Mouse (Mus musculus) adrenal gland, postnatal 36 days (tissue): ENCODE data around the gene Fhad1. TPM values are rescaled to one million over a fixed set of nuclear protein-coding genes. Genes with fewer than 3 reads are reported as not detected.
A peak's percentile ranks its signal among the peaks of the same experiment; 100 is the strongest.
"Not testable (repeated sequence)": the region's sequence is repeated elsewhere in the genome, so short reads cannot be mapped to it uniquely, and the experiment has no call there.

ENCODE experiments used
- DNase-seq, 2 experiments: peaks; one replicate each; pipeline ENCODE4 v3.0.0; 2021; ENCODE audit warnings: mixed read lengths in 1 of 2
- long read RNA-seq, 2 experiments: library from polyadenylated mRNA; stranded (forward); transcript quantifications; one replicate each; pipeline ENCODE4 v2.0.0; 2021; ENCODE audit warnings: borderline sequencing depth in 2 of 2
- total RNA-seq, 2 experiments: library from RNA; stranded (reverse); gene quantifications; 2 replicates each; pipeline ENCODE4 v1.2.3; 2021

Gene Fhad1
- total RNA-seq, result under 1 TPM; 0.66 to 0.79 TPM
- long read RNA-seq, experiment 1, result 0 reads
- long read RNA-seq, experiment 2, result 0 reads

DNA sequence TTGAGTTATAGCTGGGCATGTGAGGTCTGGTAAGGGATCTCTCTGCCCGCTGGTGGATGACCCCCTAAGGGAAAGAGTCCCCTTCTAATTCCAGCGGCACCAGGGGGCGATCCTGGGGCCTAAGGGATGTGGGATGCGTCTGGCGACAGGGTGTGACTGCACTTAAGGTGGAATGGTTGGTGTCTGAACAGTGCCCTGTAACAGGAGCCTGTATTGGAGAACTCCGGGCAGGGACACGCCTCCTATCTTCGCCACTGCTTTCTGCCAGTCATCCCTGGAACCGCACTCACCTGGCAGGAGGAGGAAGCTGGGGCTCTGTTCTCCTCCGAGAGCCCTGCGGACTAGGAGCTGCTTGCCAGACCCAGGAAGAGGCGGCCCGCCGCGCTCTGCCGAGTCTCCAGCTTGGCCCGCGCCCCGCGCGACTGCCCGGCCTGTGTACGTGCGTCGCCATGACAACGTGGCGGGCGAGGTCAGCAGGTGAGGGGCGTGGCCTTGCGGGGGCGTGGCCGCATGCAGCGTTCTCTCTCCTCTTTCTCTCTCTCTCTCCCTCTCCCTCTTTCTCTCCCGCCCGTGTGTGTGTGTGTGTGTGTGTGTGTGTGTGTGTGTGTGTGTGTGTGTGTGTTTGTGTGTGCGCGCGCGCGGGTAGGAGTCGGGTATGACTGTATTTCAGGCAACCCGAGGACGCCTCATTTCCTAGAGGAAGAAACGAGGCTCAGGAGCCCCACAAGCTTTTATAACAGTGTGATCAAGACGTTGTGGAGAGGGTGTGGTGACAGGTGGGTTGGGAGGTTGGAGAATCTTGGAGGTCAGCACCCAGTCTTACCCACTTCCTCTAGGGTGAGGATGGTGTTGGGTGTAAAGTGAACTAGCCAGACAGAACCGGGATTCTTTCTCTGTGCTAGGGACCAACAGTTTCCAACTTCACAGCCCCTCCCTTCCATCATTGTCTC is at the start of gene Fhad1:
Fhad1 (minus strand) TSS at position 424 of the 950 bp plus-strand sequence.
- peak; percentile 75 to 76 for DNase-seq

DNA sequence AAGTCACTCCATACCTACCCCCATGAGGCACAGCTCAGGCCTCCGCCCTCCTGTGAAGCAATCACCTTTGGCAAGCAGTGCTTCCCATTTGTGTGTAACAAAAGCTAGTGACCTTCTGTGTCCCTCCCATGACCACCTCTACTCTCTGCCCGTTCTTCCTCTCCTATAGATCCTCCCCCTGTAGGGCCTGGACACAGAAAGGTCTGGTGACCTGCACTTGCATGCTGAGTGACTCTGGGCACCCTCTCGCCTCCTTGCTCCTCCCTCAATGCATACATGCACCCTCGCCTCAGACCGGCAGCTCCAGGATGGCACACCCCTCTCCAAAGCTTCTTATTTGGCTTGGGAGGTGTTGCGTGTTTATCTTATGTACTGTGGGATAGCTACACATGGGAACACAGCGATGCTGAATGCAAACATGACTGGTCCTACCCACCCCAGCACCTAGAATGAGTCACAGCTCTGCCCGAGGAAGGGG is 48.2 kb upstream of the Fhad1 start:
- DNase-seq, result no peak

DNA sequence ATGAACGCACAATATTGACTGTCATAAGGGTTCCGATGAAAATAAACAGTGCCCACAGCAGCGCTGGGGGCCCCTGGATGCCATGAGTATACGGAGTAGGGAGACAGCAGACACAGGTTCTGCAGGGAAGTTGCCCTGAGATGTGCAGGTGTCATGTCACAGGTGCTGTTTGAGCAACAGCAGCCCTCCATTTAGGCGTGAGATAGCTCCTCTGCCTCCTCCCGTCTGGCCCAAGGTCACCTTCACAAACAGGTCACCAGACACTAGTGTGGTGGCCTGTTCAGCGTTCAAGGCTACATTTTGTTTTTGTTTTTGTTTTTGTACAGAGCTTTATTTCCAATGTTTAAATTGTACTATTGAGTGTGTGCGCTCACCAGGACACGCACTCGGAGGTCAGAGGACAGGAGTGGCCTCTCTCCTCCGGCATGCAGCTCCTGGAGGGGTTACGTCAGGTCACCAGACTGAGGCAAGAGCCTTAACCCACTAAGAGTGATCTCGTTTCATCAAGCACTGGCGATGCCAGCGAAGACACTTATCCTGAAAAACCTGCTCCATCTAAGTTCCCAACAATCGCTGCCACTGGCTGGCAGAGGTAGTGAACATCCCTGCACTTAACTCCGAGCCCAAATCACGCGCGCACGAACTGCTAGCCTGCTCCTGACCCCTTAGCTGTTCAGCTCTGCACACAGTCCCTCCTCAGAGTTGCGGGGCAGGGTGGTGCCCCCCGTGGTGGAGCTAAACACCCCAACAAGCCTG is 46.8 kb upstream of the Fhad1 start:
- DNase-seq, result no peak

DNA sequence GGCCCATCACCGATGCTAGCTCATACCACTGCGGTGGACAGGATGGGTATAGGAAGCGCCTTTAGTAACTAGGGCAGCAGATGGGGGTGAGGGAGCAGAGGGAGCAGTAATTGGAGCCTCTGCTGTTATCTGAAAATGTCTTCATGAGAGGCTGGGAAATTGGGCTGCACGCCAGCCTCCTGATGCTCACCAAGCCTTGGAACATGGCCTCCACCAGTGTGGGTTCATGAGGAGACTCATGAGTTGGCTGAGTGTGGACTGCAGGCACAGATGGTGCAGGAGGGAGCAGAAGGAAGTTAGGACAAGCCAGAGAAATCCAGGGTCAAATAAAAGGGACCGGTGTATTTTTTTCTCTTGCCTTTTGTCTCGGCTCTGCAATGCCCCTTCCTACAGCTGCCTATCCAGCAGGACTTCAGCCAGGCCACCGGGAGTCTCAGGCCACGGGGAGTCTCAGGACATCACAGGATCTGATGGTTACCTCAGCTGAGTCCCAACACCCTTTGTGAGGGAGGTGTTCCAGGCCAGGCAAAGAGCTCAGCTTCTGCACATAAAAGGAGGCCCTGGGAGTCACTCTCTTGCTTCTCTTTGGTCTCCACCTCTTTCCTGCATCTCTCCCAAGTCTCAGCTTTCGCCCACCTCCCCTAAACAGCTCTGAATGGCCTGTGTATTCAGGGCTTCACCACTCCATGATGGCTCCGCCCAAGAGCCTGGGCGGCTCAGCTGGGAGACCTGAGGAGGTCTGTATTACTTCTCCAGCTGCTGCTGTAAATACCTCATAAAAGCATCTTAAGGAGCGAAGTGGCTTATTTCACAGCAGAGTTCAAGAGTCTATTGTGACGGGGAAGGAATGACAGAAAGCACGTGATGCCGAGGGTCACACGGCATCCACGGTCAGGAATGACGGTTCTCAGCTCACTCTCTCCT is 45.8 kb upstream of the Fhad1 start:
- no peak for DNase-seq

DNA sequence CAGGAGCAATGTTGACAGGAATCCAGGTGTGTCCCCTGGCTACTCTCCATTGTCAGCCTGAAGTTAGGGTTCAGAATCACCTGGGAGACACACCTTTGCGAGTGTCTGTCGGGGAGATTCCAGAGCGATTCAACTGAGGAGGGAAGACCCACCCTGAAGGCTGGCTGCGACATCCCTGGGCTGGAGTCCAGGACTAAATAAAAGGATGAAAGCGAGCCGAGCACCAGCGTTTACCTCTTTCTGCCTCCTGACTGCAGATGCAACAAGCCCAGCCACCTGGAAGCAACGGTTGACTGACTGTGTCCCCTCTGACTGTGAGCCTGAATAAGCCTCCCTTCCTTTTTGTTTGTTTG is 44.9 kb upstream of the Fhad1 start:
- no peak for DNase-seq

DNA sequence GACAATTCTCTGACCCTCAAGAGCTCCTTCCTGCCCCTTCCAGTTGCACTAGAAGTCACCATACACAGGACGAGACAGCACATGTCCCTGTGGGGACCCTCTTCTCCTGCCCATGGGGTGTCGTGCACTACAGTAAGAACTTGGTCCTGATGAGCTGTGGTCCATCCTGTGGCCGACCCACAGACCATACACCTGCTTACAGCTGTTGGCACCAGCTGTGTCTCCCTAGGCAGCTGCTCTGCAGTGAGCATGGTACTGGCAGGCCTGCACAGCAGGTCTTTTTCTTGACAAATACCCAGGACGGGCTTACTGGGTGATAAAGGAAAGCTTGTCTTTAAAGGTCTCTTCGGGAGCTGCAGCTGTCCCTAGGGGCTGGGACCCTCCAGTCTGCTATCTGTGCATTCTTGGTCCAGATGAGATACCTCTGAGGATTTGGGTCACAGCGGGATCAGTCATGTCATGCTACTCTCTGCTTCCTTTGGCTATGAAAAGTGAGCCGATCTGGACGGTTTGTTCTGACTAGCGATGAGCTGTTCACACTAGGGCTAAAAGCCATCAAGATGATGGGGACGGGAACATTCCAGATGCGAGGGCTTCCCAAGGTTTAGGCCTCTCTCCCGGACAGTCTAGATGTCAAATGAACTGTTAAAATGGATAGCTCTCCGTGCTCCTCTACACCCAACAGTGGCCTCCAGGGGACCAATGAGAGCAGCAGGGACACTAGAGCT is 44.4 kb upstream of the Fhad1 start:
- no peak for DNase-seq

DNA sequence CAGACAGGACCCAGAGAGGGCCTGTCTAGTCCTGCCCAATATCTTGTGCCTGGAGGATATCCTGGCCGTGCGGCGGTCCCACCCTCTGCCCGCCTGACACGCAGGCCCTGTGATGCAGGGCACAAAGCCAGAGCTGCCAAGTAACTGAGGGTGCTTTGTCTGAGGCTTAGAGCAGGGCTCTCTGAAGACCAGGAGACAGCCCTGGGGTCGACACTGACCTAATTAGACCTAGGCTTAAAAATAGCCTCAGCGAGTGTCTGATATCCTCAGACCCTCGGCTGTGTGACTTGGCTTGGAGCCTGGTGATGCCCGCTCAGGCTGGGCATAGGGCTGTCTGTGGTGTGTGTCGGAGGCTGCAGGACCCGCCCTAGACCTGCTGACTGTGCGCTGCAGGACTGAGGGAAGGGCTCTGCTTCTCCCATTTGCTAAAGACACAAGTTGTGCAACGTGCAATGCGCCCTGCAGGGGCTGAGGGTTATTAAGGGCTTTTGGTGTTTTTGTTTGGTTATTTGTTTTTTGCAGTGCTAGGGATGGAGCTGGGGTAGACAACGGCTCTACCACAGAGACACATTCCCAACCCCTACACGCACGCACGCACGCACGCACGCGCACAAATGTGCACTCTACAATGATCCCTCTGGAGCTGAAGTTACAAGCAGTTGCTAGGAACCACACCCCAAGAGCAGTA is 42.8 kb upstream of the Fhad1 start:
- DNase-seq, result no peak

DNA sequence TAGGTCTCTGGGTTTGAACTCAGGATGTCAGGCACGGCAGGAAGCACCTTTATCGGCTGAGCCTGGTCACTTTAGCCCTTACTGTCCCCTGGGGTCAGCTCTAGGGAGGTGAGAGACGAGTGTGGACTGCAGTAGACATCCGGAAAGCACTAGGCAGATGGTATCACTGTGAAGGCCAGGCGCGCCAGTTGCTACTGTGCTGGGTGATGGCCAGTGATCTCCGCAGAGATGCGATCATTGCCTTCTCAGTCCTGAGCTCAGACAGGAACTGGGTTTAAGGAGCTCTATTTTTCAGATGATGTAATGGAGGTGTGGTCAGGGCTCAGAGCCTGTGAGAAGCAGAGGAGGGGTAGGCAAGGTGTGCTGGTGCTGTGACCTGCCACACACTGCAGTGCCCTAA is 40.7 kb upstream of the Fhad1 start:
- DNase-seq, result no peak

DNA sequence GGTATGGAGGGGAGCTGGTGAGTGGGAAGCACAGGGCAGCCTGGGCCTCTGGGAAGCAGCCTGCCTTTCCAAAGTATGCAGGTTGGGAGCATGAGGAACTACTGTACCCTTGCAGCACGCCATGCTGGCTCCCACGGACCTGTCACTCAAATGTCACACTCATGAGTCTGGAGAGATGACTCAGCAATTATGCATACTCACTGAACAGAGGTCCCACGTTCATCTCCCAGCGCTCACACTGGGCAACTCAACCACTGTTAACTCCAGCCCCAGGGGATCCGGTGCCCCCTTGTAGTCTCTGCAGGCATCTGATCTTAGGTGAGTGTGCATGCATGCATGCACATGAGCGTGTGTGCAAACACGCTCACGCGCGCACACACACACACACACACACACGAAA is 39.7 kb upstream of the Fhad1 start:
- no peak for DNase-seq

DNA sequence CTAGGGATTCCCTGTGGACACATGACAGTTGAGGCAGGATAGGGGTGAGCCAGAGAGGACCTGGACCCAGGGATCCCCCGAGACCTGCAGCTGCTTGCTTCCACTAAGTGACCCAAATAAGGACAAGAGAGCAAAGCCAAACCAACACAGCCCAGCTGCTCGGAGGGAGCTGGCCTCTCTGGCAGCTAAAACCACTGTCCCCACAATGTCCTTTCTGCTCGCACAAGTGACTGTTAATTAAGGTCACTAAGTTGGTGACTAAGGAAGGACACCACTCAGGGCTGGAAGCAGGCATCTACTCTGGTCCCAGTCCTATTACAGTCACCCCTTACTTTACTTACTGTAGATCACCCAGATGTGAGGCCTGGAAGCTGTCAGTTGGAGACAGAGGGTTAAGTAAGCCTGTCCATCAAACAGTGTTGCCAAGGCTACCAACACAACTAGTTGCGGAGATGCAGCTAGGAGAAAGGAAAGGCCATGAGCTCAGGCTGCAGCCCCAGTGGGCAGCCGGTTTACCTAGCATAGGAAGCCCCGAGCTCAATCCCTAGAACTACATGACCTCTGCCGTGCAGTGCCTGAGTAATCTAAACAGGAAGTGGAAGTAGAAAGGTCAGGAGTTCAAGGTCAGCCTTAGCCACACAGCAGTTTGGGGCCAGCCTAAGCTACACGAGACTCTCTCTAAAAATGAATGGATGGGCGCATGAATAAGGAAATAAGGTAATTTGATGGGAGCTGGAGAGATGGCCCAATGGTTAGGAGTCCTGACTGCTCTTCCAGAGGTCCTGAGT is 39.0 kb upstream of the Fhad1 start:
- no peak for DNase-seq

DNA sequence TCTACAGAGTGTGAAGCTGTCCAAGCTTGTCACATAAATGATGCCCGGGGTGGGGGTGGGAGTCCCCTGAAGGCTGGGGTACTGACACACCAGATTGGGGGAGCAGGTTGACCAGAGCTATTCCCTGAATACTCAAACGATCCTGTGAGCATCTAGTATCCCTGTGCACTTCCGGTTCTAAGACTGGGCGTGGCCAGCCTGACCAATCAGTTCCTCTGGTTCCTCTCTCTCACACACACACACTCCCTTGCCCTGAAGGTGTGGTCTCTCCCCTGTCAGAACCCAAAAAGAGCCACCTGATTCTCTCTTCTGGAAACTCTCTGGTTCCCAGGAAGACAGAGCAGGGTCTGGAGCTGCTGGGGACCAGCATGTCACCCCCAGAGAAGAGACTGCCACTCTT is 38.4 kb upstream of the Fhad1 start:
- no peak for DNase-seq

DNA sequence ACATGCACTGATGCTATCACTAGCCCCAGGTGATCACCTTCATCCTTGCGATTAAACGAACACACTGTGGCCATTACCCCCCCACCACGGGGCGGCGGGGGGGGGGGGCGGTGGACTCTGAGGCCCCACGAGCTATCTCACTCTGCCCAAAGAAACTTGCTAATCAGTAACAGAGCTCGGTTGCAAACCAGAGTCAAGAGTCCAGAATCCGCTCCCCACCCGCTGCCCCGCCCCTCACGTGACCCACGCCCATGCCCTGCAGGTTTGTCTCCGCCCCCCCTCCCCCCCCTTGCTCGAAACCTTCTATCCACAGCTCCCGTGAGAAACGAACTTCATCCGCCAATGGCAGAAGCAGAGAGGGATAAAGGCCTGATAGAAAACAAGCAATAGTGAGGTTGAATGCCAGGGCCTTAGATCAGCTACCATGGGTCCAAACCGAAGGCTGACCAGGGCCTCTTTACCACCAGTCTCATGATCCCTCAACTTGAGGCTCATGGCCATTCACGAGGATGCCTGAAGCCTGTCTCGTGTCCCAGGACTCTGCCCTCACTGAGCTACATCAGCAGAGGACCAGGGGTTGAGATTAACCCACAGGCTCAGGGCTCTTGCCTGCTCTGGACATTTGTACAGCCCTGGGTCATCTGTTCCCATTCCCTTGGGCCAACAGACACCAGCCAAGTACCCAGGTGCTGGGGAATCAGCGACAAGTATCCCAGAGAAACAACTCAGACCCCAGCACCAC is 37.7 kb upstream of the Fhad1 start:
- no peak for DNase-seq

DNA sequence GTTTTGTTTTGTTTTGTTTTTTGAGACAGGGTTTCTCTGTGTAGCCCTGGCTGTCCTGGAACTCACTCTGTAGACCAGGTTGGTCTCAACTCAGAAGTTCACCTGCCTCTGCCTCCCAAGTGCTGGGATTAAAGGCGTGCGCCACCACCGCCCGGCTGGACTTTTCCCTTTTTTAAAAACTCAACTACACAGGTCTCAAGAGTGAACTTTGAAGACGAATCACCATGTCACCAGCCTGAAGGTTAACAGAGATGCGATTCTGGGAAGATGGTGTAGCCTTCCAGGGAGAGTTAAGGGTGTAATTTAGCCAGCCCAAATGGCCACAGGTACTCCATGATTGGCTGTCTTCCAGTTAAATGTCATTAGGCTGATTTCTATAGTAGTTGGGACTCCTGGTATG is 37.0 kb upstream of the Fhad1 start:
- DNase-seq, result not testable (repeated sequence)

DNA sequence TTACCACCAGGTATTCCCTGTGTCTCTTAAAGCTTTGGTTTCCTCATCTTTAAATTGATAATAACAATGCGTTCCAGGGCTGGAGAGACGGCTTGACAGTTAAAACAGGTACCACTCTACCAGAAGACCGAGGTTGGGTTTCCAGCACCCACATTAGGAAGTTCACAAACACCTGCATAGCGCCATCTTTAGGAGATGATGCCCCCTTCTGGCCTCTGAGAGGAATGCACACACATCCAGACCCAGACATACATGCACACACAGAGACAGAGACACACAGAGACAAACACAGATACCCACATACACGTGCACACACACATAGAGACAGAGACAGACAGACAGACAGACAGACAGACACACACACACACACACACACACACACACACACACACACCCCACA is 35.1 kb upstream of the Fhad1 start:
- no peak for DNase-seq

DNA sequence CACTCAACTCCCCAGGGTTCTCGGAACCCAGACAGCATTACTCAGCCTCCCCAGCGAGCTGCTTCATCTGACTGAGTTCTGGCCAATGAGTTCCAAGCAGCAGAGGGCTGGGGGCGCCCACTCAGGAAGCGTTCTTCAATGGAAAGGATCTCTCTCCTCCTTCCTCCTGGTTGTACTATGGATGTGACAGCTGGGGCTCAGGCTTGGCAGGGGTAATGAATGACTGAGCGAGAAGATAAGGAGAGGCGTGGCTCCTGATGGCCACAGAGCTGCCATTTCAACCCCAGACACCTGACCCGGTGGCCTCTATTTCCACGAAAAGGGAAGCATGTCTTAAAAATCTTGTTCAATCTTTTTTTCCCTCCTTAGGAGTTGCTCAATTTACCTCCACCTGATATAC is 33.5 kb upstream of the Fhad1 start:
- DNase-seq, result no peak

DNA sequence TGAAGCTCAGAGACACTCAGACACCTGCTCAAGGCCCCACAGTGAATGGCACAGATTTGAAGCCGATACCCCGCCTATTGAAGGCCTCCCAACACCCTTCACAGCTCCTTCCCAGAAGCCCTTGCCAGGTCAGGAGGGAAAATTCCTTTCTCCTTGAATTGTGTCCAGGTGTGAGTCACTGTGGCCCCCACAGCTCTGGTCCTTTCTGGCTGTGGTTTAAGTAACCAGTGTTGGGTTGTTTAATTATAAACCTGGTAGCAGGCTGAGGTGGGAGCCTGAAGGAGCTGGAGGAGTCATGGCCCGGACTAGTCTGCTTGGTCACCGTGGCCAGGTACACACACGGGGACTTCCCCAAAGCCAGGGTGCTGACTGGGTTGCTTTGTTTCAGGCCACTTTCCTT is 32.1 kb upstream of the Fhad1 start:
- DNase-seq, result peak in 1 of 2 experiments; percentile 28

DNA sequence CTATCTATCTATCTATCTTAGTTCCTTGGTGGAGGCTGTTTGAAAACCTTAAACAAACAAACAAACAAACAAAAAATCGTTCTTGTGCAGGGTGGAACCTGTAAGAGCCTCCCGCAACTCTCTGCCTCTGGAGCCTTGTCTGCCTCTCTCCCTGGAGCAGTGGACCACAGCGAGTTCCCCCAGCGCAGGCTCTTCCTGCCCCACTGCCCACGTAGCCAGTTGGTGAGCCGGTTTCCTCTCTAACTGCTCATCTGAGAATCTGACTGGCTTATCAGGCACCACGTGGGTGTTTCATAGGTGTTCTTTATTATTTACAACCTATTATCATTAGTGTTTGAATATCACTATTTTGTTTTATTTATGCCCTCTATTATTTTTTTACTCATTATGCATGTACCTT is 31.6 kb upstream of the Fhad1 start:
- no peak for DNase-seq

DNA sequence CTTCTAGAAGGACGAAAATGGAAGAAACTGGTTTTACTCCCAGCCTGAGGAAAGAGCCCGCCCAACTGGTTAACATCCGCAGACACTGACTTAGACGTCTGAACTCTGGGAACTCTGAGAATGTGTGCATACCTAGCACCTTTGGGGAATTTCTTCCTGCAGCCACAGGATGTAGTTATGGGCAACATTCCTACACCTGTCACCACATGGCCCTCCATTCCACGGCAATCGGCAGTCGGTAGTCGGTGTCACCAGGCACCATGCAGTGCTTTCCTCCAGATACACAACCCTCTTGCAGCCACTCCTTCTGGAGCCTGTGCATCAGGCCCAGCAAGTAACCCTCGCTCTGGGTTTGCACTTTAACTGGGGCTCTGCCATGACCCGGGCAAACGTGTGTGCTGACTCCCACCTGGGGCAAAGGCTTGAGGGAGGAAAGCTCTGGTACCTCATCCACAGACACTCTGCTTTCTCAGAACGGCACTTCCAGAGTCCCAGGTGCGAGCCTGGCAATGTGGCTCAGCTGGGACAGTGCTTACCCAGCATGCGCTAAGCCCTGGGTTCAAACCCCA is 30.8 kb upstream of the Fhad1 start:
- no peak for DNase-seq

DNA sequence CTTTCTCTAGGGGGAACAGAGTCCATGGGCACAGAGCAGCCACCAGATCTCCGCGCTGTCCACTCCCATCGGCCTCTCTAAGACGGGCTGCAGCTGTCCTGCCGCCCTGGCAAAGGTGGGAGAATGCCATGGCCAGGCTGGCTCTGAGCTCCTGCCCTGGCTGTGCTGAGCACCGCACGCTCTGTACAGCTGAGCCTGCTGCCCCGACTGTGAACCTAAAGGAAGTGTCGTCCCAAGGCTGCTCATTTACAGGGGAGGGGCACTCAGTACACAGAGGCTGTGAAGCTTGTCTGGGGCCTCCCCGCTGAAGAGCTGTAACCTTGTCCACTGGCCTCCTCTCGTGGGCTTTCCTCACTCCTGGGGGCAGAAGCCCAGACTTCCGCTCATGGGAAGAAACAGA is 29.6 kb upstream of the Fhad1 start:
- no peak for DNase-seq
